Mouse (Mus musculus) cerebellum, postnatal 25 days (tissue): ENCODE measurements around the gene Cela1.
A peak's percentile ranks its signal among the peaks of the same experiment; 100 is the strongest.

Experiments
- DNase-seq, 2 experiments: peaks; one replicate each; pipeline ENCODE4 v3.0.0; 2021; ENCODE audit warnings: mixed read lengths in 2 of 2

Gene Cela1

DNA sequence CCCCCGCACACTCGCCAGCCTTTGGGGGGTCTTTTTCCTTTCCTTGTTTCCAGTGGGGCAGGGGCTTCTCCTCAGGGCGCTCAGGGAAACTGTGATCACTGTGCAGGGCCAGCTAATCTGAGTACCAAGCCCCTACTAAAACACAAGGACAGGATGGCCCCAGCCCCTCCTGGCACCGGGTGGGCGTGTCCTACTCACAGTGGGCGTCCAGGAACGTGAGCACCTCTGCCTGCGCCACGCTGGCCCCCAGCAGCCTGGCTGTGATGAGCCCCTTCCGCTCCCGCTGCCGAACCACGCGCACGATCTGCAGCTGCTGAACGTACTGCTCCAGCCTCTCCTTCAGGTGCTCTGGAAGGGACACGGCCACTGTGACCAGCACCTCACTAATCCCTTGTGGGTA, 16.2 kb upstream of the Cela1 start:
- DNase-seq: no peak

DNA sequence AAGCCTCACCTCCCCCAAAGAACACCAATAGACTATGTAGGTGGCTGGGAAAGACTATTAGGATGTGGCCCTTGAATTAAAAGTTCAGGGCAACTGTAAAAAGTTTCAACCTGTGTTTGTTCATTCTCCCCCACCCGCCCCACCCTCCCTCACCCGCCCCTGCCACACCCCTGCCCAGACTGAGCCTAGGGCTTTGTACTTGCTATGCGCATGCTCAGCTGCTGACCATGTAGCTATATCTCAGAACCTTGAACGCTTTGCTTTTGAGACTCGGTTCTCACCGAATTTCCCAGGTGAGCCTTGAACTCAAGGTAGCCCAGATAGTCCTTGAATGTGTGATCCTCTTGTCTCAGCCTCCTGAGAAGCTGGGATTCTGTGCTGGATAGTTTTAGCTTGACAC, 14.1 kb upstream of the Cela1 start:
- no peak for DNase-seq

DNA sequence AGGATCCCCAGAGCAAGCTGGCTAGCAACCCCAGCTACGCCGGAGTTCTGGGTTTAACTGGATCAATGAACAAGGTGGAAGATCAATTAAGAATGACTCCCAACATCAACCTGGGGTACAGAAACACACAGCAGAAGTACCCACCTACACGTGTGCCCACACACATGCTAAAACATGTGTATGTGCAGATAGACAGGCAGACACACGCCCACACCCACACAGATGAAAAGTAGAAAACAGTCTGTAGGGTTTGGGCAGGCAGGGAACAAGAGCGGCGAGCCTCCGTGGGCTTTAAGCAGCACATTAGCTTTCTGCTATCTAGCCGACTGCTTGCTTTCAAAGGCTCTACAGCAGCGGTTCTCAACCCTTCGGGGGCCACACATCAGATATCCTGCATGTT, 13.4 kb upstream of the Cela1 start:
- DNase-seq: no peak

DNA sequence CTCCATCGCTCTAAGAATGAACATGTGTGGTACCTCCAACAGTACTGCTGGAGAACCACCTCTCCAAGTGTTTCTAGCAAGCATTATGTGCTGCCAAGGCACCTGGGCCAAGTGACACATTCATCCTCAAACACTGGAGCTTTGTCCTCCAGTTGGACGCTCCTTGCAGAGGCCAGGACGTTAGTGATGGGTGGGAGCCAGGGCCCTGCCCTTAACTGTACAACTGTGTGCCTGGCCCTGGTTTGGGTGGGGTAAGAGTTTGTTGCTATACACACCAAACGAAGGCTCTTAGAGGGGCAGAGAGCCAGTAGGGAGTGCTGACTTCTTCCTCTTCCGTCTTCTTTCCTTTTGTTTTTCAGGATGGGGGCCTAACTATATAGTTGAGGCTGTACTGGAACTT, 12.7 kb upstream of the Cela1 start:
- DNase-seq: no peak

DNA sequence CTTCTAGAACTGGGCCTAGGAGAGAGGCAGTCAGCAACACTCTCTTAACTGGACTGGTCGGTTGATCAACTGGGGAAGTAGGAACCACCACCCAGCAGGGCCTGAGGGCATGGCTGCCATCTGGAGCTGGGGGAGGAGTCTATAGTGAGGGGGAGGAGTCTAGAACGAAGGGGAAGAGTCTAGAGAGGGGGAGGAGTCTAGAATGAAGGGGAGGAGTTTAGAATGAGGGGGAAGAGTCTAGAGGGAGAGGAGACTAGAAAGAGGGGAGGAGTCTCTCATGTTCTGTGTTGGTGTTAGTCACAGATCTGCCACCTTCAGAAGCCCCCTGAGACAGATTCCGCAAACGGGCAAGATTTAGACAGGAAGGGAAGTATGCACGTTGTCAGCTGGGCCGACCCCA, 11.7 kb upstream of the Cela1 start:
- no peak for DNase-seq

DNA sequence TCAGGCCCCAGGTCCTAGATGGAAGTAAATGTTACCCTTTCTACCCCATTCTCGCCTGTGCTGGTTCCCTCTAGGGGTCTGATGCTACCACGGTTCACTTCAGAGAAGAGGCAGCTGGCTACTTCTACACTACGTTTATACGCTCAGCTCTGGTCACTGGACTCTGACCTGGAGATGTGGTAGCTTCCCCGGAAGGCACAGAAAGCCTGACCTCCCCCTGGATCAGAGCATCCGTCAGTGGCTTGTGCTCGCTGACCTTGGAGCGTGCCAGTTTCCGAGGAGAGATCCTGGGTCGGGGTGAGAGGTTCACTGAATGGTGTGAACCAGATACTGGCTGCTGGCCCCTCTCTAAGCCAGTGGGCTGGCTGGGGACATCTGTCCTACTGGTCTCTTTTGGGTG, 10.4 kb upstream of the Cela1 start:
- no peak for DNase-seq

DNA sequence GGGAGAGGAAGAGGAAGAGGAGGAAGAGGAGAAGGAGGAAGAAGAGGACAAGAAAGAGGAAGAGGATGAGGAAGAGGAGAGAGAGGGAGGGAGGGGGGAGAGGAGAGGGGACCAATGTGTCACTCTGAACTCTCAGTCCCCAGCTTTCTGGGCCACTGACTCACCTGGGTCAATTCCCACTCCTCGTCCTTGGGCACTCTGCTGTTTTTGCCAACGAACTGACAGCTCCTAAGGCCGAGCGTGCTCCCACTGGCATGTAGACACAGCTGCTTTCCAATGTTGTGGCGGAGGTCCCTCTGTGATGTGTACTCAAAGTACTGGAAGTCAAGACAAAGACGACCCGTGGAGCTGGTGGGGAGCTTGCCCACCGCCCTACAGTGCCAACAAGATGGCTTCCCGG, 6.7 kb upstream of the Cela1 start:
- DNase-seq: no peak

DNA sequence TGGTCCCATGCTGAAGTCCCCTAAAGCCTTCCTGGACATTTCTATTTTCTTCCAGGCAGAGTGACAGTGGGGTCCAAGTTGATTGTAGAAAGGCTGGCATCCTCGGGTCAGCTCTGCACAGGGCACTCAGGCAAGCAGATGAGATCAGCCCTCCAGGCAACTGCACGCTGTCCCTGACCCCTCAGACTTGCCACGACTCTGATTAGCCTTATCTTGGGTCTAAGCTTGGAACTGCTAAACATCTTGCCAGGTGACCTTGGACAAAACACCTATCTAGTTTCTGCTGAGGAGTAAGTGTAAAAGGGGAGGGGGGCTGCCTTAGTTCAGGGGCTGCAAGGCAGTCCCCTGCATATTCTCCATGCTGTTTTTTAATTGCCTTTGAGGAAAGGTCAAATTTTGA, 4.3 kb upstream of the Cela1 start:
- DNase-seq: no peak

DNA sequence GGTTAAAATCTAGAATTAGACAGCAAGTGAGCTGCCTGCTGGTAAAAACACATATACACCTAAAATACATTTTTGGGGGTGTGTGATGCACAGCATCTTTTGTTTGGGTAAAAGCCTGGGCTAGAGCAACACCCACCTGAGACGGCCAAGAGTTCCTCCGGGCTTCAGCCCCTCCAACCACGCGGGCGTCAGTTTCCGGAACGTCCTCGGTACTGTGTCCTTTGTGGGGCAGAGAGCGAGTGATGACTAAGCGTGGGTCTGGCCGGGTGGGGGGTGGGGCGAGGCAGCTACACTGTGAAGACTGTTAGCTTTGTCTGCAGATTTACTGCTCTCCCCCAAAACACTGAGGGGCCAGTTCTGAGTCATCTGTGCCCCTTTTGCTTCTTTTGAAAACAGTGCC, 732 bp downstream of the Cela1 start:
- DNase-seq: no peak

DNA sequence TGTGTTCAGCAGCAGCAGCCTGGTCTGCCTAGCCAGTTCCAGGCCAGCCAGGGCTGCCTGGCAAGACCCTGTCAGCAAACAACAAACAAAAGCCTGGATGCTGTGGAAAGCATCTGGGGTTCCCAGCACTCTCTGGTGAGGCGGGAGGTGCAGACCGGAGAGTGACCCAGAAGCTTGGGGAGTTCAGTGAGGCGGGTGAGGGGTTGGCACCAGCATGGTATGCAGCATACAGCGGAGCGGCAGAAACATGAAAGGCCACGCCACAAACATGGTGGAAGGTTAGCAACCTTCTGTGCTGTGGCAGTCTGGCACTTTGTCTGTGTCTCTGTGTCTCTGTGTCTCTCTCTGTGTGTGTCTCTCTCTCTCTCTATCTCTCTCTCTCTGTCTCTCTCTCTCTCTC, 1.3 kb downstream of the Cela1 start:
- DNase-seq: no peak

DNA sequence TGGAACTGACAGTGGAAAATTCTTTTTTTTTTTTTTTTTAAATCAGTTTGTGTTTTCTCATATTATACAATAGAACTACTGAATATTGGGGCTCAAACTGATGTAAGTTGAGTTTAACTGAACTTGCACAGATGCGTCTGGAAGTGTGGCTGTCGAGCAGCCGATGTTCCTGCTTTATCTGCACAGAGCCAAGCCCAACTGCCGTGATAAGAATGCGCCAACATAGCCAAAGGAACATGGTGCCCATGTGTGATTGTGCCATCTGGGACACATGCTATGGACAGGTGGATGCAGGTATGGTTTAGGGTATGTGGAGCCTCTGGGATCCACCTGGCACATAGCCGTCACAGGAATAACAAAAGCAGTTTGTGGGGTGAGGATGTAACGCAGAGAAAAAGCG, 1.9 kb downstream of the Cela1 start:
- DNase-seq: no peak

DNA sequence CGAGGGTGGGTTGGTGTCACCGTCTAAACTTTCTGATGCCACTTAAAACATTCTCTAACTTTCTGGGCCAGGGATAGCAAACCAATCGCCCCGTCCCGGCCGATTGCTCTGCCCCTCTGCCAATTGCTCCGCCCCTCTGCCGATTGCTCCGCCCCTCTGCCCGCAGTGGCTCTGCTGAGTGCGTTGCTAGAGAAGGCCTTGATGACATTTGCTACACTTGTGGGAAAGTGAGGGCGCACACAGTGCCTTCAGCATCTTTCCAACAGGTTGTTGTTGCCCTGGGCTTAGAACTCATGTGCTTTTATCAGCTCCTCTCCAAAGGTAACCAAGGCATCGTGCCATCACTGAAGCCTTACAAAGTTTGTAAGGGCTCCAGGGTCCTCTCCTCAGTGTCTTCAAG, 2.5 kb downstream of the Cela1 start:
- no peak for DNase-seq

DNA sequence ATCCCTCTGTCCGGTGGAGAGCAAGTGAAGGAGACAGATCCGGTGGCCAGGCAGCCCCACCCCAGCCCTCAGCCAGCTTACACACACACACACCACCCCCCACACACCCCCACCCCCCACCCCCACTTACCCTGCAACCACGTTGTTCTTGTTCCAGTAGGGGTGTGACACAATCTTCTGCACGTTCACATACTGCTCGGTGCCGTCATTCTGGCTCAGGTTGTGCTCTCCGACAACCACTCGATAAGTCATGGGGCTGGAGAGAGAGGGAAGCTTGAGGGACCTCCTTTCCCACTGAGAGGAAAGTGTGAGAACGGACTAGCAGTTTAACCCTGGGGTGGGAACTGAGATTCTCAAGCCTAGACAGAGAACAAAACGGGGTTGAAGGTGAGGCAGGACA, 3.3 kb downstream of the Cela1 start:
- no peak for DNase-seq

DNA sequence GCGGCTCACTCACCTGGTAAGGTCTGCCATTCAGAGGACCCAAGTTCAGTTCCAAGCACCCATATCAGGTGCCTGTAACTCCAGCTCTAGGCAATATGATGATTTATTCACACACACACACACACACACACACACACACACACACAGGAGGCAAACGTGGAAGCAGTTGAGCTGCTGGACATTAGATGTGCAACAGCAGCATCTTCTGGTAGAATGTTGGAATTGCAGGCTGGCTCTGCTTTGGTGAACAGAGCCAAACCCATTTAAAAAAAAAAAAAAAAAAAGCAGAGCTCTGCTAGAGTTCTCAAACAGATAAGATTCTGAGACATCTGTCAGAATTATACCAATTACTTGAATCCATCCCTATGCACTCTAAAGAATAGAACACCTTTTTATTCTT, 4.7 kb downstream of the Cela1 start:
- DNase-seq: peak; percentile 75 to 85

DNA sequence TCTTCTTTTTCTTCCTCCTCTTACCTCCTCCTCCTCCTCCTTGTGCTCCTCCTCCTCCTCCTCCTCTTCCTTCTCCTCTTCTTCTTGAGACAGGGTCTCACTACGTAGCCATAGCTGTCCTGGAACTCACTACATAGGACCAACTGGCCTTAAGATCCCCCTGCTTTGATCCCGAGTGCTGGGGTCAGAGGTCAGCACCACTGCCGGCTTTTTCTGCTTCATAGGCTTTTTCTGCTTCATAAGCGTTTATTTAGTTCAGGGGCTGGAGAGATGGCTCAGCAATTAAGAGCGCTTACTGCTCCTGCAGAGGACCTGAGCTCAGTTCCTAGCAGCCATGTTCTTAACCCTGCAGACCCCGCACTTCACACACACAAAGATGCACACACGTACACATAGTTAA, 6.0 kb downstream of the Cela1 start:
- no peak for DNase-seq

DNA sequence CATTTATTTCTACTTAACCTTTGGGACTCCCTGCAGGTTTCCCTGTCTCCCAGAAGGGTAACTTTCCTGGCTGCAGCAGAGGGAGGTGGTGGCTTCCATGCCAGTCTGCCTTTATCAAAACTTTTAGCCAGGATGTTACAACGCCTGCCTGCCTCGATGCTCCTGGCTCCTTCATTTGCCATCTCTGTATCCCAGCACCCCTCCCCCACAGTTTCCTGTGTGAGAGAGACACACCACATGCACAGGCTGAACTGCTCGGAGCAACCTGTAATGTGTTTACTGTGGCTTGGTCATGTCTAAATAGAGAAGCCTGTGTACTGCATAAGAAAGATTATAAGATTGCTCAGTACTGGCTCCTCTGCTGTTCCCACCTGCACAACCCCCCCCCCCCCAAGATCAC, 7.3 kb downstream of the Cela1 start:
- DNase-seq: no peak

DNA sequence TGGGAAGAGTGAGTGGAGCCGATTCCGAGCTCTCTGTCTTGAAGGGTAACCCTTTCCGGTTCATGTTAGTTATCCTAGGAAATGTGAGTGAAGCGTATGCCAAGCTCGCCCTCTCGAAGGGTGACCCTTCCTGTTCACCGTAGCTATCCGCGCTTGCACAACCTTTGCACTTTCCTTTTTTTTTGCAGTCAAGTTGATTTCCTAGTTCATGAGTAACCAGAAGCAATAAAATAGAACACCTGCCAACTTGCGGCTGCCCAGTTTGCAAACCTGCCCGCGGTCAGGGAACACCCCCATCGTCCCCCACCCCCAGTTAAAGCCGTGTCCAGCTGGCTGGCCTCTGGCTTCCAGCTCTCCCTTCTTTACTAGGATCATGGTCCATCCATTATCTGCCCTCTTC, 8.7 kb downstream of the Cela1 start:
- no peak for DNase-seq

DNA sequence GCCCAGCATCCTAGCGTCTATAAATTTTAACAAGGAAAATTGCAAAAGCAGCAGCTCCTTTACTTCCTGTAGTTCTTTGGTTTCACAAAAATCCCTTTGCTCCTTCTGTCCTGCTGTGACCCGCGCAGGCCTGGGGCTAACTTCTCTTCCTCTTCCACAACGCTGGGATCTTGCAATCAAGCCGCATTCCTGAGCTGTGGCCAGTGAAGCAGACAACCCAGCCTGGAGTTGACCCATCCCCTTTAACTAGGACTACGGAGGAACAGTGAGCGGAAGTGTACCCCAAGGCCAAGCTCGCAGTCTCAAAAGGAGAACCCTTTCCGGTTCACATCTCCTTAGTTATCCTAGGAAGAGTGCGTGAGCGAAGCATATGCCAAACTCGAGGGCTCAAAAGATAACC, 9.1 kb downstream of the Cela1 start:
- DNase-seq: no peak

DNA sequence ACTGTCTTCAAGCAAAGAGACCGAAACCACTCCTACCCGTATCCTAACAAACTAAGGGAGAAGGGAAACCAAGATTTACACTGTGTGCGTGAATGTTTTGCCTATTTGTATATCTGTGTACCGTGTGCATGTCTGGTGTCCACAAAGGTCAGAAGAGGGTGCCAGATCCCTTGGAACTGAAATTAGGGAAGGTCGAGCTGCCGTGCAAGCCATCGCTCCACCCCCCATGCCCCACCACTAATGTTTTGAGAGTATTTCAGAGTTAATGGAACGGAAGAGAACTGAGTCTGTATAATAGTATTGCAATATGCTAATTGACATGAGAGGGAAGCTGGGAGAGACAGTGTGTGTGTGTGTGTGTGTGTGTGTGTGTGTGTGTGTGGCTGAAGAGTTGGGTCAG, 10.0 kb downstream of the Cela1 start:
- no peak for DNase-seq

DNA sequence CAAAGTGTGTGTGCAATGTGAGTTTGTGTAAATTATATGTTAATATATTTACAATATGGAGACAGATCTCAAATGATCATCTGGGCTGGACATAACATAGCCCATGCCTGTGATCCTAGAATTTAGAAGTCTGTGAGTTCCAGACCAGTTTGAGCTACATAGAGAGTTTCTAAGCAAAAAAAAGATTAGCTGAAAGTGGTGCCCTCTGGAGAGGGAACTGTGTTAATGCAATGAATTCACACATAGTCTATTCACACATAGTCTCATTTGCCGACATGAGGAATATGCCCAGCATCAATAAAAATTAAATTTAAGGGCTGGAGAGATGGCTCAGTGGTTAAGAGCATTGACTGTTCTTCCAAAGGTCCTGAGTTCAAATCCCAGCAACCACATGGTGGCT, 11.2 kb downstream of the Cela1 start:
- no peak for DNase-seq

DNA sequence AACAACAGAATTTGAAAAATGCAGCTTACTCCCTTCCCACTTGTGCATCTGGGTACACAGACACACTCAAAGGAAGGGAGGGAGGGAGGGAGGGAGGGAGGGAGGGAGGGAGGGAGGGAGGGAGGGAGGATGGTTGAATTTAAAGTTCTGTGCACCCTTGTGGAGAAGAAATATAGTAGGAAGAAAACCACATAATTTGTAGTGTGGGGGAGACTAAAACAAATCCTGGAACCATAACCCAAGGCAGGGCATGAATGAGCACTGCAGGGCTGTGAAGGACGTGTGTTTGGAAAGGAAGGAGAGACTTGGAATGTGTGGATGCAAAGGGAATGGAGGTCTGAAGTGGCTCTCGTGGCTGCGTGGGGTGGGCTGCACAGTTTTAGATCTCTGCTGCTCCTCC, 12.2 kb downstream of the Cela1 start:
- DNase-seq: no peak

DNA sequence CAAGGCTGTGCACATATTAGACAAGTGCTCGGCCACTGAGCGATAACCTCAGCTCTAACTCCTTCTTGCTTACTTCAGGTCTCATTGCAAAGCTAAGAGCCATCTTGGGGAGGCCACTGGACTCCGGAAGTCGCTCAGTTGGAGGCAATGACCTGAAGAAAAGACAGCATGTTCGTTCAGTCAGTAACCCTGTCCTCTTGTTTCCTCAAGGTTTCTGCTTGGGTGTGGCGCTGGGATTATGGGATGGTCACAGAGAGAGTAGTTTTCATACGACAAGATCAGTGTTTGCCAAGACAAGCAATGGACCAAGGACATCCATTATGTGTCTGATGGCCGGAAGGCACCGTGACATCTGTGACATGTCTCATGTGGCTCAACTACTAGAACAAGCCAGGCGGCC, 13.2 kb downstream of the Cela1 start:
- no peak for DNase-seq

DNA sequence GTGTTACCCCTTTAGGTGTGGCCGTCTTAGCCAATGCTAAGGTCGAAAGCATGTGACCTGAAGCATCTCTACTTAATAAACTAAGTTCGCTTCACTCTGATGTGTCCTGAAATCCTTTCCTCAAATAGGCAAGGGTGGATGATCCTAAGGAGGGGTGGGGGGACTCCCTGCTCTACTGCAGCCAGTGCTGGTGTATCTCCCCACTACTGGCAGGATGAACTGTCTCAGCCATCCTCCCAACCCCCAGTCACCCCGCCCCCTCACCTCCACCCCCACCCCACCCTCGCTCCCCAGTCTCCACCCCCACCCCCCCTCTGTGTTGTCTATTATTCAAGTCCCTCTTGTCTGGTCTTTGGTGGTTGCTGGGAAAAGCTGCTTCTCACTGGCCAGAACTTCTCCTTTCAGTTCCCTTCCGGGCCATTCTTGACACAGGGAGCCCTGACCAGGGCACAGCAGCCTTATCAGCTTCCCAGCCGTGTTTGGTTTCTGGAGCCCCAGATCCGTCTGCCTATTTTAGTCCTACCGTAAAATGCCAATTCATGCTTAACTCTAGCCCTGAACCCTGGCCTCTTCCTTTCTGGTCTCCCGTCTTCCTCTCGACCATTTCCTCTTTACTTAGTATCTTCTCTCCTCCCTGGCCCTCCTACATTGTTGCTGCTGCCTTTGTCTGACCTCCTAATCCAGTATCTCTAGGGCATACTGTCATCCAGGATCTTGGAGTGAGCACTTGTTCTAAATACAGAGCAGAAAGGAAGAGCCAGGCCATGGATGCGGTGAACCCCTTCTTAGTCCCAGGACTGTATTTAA, 13.9 kb downstream of the Cela1 start:
- DNase-seq: no peak

DNA sequence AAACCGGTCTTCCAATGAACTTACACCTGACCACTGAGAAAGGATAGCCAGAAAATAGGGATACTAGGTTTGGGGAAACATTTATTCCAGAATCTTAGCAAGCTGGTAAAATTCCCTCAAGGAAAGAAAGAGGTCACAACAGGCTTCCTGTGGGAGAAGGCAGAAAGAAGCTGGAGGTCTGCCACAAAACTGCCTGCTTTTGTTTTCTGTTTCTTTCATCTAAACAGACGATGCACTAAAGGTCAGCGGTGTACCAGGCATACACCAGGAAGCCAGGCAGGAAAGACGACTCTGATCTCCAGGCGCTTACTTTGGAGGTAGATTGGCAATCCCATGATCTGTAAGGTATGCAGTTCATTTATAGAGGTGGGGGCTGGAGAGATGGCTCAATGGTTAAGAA, 16.9 kb downstream of the Cela1 start:
- DNase-seq: no peak

DNA sequence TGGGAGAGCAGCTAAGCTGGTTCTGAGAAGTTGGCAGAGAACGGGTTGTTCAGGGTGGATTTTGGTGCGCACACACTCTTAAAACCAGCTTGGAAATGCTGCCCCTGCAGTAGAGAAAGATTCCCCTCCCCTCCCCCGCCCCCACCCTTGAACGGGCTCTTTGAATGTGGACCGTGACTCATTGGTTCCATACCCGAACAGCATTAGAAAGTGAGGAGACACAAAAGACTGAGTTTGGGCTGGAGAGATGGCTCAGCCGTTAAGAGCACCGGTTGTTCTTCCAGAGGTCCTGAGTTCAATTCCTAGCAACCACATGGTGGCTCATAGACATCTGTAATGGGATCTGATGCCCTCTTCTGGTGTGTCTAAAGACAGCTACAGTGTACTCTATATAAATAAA, 17.7 kb downstream of the Cela1 start:
- DNase-seq: no peak

DNA sequence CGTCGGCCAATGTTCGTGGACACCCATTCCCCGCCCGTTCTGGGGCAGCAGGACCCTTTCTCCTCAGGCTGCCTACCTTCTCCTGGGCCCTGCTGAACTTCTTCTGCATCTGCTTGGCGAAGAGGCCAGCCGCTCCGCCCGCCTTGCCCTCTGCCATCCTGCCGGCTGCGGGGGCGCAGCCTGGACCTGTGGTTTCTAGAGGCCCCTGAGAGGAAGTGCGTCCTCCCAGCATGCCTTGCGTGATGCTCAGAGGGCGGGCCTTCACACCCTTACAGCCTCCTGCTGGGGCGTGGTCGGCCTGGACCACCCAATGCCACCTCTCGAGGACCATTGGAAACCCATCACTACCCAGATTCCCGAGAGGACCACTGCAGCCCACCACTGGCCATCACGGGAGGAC, 18.4 kb downstream of the Cela1 start, which contains the start of gene Bin2:
Gene Bin2 (minus strand): TSS at position 217 of the 400 bp plus-strand sequence.
- no peak for DNase-seq
